Mouse (Mus musculus): ENCODE measurements around the gene Lbx1.

Lbx1 gene

DNA sequence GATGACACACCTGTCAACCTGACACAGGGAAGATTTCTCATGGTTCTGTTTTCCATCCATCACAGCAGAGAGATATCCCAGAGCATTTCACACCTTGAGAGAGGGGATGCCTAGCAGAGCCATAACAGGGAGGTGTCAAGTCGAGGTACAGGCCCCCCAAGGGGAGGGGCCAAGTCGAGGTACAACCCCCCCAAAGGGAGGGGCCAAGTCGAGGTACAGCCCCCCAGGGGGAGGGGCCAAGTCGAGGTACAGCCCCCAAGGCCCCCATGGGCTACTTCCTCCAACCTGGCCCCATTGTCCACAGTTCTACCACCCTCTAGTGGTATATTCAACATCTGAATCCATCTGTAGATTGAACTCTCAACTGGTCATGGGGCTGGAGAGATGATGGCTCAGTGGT is 41.0 kb downstream of the Lbx1 start:
- in situ Hi-C loops (cut with MboI; ENCODE audit: low pct_unique_long_range_greater_than_20kb in 1 of 2, low sequenced_read_pairs in 2 of 2, unreplicated experiment in 1 of 2): no loop called here

All from mouse embryonic stem cell (cell line).